In genomic region chr11:120103431-120103997, GRCm38 (mm10) we compare ENCODE assay signal across 25 mouse cellular contexts. TPM values are rescaled to one million over a fixed set of nuclear protein-coding genes. Genes with fewer than 3 reads are reported as not detected.
DNase-seq lines count a peak whose midpoint lies in the region; ATAC-seq and TF ChIP-seq lines count a peak whose summit lies in the region.
"Had no signal": no experiment of that assay in that cellular context is flagged by ENCODE, and none has a peak within 500 bp of the region (broad histone marks: within the 10 kb centered on the region; RNA-seq: fewer than 3 reads in every experiment).

No protein-coding gene starts in this region.

- intact Hi-C loops in heart, postnatal 25 days (cut with DNase I), result loop anchor here (5.0 kb wide), 1 partner anchor 71 kb away; no protein-coding TSS in a partner anchor

- H3K9me3 ChIP-seq in heart, embryonic 13.5 days, result no peaks in the 10 kb centered on the region
- no peaks in the 10 kb centered on the region for H3K9me3 ChIP-seq in G1E (replicated peaks)
- H3K9me3 ChIP-seq in MEL (replicated peaks; ENCODE audit: insufficient read depth, low read length), result no peaks in the 10 kb centered on the region
- H3K9me3 ChIP-seq in midbrain, embryonic 10.5 days (replicated peaks), result no peaks in the 10 kb centered on the region
- H3K9me3 ChIP-seq: embryonic facial prominence, embryonic 12.5 days; embryonic facial prominence, embryonic 15.5 days; hindbrain, embryonic 12.5 days; hindbrain, embryonic 15.5 days had no signal

- WGBS in heart, embryonic 13.5 days, result 82% methylated on average over 3 of the region's 3 CpGs
- WGBS in midbrain, embryonic 10.5 days, result 98% methylated on average over 3 of the region's 3 CpGs

- TF ChIP-seq CTCF in G1E (IDR thresholded peaks at IDR 0.05; ENCODE audit: low read depth, low read length) (no peak), MEL (IDR thresholded peaks at IDR 0.05 in 2 of 3, conservative IDR thresholded peaks at IDR 0.05 in 1 of 3; ENCODE audit: control insufficient read depth in 1 of 3, insufficient read depth in 1 of 3, low read depth in 2 of 3, low read length in 3 of 3, poor library complexity in 1 of 3, severe bottlenecking in 1 of 3) (no peak)

- peak; percentile 45 for DNase-seq in adrenal gland, postnatal 10 days
- DNase-seq in adrenal gland, postnatal 4 days (ENCODE audit: low spot score in 2 of 2), result no peak
- no peak for DNase-seq in heart, postnatal 25 days (ENCODE audit: low spot score)
- peak; percentile 26 for DNase-seq in G1E (ENCODE audit: low spot score)
- peak; percentile 21 for DNase-seq in MEL (ENCODE audit: low read depth, low spot score)
- DNase-seq in midbrain, embryonic 10.5 days (ENCODE audit: low spot score), result no peak
- DNase-seq: cerebellum, adult 11 months; cerebellum, adult 2 months; cerebellum, adult 9-11 months; cerebellum, postnatal 25 days; forebrain, postnatal 0 days; gastrocnemius, adult 2 months; gastrocnemius, postnatal 14 days; heart, postnatal 14 days; kidney, adult 2 months had no signal

- TF ChIP-seq RAD21 in MEL (IDR thresholded peaks at IDR 0.05; ENCODE audit: low read depth, low read length), result no peak

- H3K4me2 ChIP-seq in heart, embryonic 13.5 days, result no peak overlapping the region
- H3K4me2 ChIP-seq: embryonic facial prominence, embryonic 12.5 days; embryonic facial prominence, embryonic 15.5 days; heart, embryonic 11.5 days; hindbrain, embryonic 12.5 days; hindbrain, embryonic 15.5 days had no signal

- no peak for TF ChIP-seq POLR2A in MEL (IDR thresholded peaks at IDR 0.05; ENCODE audit: control insufficient read depth in 1 of 2, insufficient read depth in 1 of 2, low read depth in 1 of 2, low read length in 2 of 2, poor library complexity in 1 of 2)

- peaks cover 60% of the 10 kb centered on the region for H3K36me3 ChIP-seq in heart, embryonic 13.5 days
- peaks cover 85% of the 10 kb centered on the region for H3K36me3 ChIP-seq in G1E (replicated peaks)
- no peaks in the 10 kb centered on the region; a peak in 2 of 4 replicates for H3K36me3 ChIP-seq in MEL (ENCODE audit: control insufficient read depth in 1 of 2, insufficient read depth in 2 of 2, low read length in 2 of 2)
- peaks cover 65% of the 10 kb centered on the region for H3K36me3 ChIP-seq in midbrain, embryonic 10.5 days

- peaks cover 34% of the 10 kb centered on the region for H3K4me1 ChIP-seq in heart, embryonic 13.5 days
- H3K4me1 ChIP-seq in G1E (ENCODE audit: insufficient read depth, low read depth, low read length) (peaks cover 53% of the 10 kb centered on the region), MEL (ENCODE audit: control insufficient read depth in 1 of 2, insufficient read depth in 2 of 2, low read length in 2 of 2) (no peaks in the 10 kb centered on the region; a peak in 1 of 4 replicates)
- peaks cover 23% of the 10 kb centered on the region for H3K4me1 ChIP-seq in midbrain, embryonic 10.5 days

- ATAC-seq in heart, embryonic 13.5 days (ENCODE audit: extremely low read depth, insufficient number of reproducible peaks, low FRiP score, low TSS enrichment), result no peak
- no peak for ATAC-seq in G1E (ENCODE audit: extremely low read depth, insufficient number of reproducible peaks, low FRiP score, poor library complexity, severe bottlenecking)
- no peak for ATAC-seq in CD4-positive, CD25-positive, alpha-beta regulatory T cell, adult 4 months
- ATAC-seq: forebrain, embryonic 14.5 days; forebrain, postnatal 0 days; intestine, postnatal 0 days had no signal

- H3K4me3 ChIP-seq in heart, embryonic 13.5 days, result no peak overlapping the region
- no peak overlapping the region for H3K4me3 ChIP-seq in G1E (ENCODE audit: low read depth, low read length)
- H3K4me3 ChIP-seq in MEL (ENCODE audit: control insufficient read depth in 1 of 2, insufficient read depth in 1 of 2, low read depth in 2 of 2, low read length in 2 of 2), result no peak overlapping the region
- no peak overlapping the region for H3K4me3 ChIP-seq in midbrain, embryonic 10.5 days
- H3K4me3 ChIP-seq: embryonic facial prominence, embryonic 12.5 days; embryonic facial prominence, embryonic 15.5 days; gastrocnemius, adult 2 months; hindbrain, embryonic 12.5 days; hindbrain, embryonic 15.5 days had no signal

- no peaks in the 10 kb centered on the region for H3K27me3 ChIP-seq in heart, embryonic 13.5 days (replicated peaks)
- H3K27me3 ChIP-seq in G1E (ENCODE audit: insufficient read depth, low read length) (no peaks in the 10 kb centered on the region), MEL (ENCODE audit: control insufficient read depth in 1 of 2, insufficient read depth in 2 of 2, low read length in 2 of 2) (no peaks in the 10 kb centered on the region)
- no peaks in the 10 kb centered on the region for H3K27me3 ChIP-seq in midbrain, embryonic 10.5 days (ENCODE audit: low read depth, poor library complexity, severe bottlenecking)
- H3K27me3 ChIP-seq: embryonic facial prominence, embryonic 12.5 days; embryonic facial prominence, embryonic 15.5 days; hindbrain, embryonic 12.5 days; hindbrain, embryonic 15.5 days had no signal

- no peak overlapping the region for H3K27ac ChIP-seq in heart, embryonic 13.5 days (replicated peaks)
- H3K27ac ChIP-seq in MEL (ENCODE audit: control insufficient read depth, low read depth, low read length), result no peak overlapping the region
- no peak overlapping the region for H3K27ac ChIP-seq in midbrain, embryonic 10.5 days (replicated peaks)
- H3K27ac ChIP-seq: embryonic facial prominence, embryonic 12.5 days; embryonic facial prominence, embryonic 15.5 days; gastrocnemius, adult 2 months; hindbrain, embryonic 15.5 days had no signal

- peaks cover 5% of the 10 kb centered on the region for H3K79me2 ChIP-seq in MEL (ENCODE audit: control insufficient read depth, insufficient read depth, low read length, poor library complexity)

- no peak for TF ChIP-seq EP300 in MEL (IDR thresholded peaks at IDR 0.05; ENCODE audit: low read depth in 1 of 2, low read length in 2 of 2)

- H3K9ac ChIP-seq in heart, embryonic 13.5 days, result peak overlapping the region; percentile 44; the same call in 1 of the 2 replicates
- H3K9ac ChIP-seq in MEL (ENCODE audit: control insufficient read depth, low read depth, low read length, poor library complexity, severe bottlenecking), result no peak overlapping the region
- H3K9ac ChIP-seq: embryonic facial prominence, embryonic 12.5 days; embryonic facial prominence, embryonic 15.5 days; forebrain, postnatal 0 days; hindbrain, embryonic 12.5 days; hindbrain, embryonic 15.5 days had no signal

RNA-seq across cellular contexts. Expression of gene Ndufaf8, which starts 4.8 kb away (rescaled TPM):
- 10 to 100 TPM; 53.1 to 53.9 TPM for total RNA-seq in adrenal gland, postnatal 10 days (2021)
- 10 to 100 TPM; 50.2 to 53.5 TPM for total RNA-seq in adrenal gland, postnatal 4 days (2021)
- 81.1 and 95.7 TPM in 2 replicates for polyA plus RNA-seq in heart, embryonic 13.5 days (2015; fragmentation: Nextera tagmentation; extraction: Ambion mirVana)
- total RNA-seq in heart, postnatal 25 days (2021), result 10 to 100 TPM; 67.1 to 69.7 TPM
- total RNA-seq in G1E (2014; fragmentation: Nextera tagmentation), result 10.4 and 11.1 TPM in 2 replicates
- total RNA-seq in G1E (2017), result 15.1 and 20.3 TPM in 2 replicates
- polyA plus RNA-seq in G1E (2012), result 60.0 and 78.2 TPM in 2 replicates
- 99.2 and 120 TPM in 2 replicates for total RNA-seq in MEL (2012; rRNA removed)
- polyA plus RNA-seq in MEL (2012; ENCODE audit: insufficient read depth in 1 of 2, insufficient read length in 2 of 2, low read depth in 1 of 2, low replicate concordance in 2 of 2, missing spikeins in 1 of 2), result 10 to 100 TPM in 1 of 2 experiments, not detected in 1; 77.6 TPM
- 10 to 100 TPM; 77.9 to 85.0 TPM for polyA plus RNA-seq in CD4-positive, CD25-positive, alpha-beta regulatory T cell, adult 4 months (2017; shearing (Covaris generic))
- 89.7 and 91.0 TPM in 2 replicates for polyA plus RNA-seq in midbrain, embryonic 10.5 days (2016; fragmentation: Nextera tagmentation; extraction: Ambion mirVana)

RNA-seq across cellular contexts. Expression of gene Tepsin, which starts 5.0 kb away (rescaled TPM):
- total RNA-seq in adrenal gland, postnatal 10 days (2021), result 10 to 100 TPM in 1 of 2 experiments, 1 to 10 TPM in 1; 9.0 to 13.2 TPM
- total RNA-seq in adrenal gland, postnatal 4 days (2021), result 10 to 100 TPM; 14.8 to 16.9 TPM
- 13.0 and 13.5 TPM in 2 replicates for polyA plus RNA-seq in heart, embryonic 13.5 days (2015; fragmentation: Nextera tagmentation; extraction: Ambion mirVana)
- total RNA-seq in heart, postnatal 25 days (2021), result 1 to 10 TPM; 7.4 to 8.2 TPM
- total RNA-seq in G1E (2014; fragmentation: Nextera tagmentation), result 13.1 and 14.2 TPM in 2 replicates
- 12.1 and 15.7 TPM in 2 replicates for total RNA-seq in G1E (2017)
- polyA plus RNA-seq in G1E (2012), result 24.2 and 24.3 TPM in 2 replicates
- total RNA-seq in MEL (2012; rRNA removed), result 12.6 and 16.6 TPM in 2 replicates
- polyA plus RNA-seq in MEL (2012; ENCODE audit: insufficient read depth in 1 of 2, insufficient read length in 2 of 2, low read depth in 1 of 2, low replicate concordance in 2 of 2, missing spikeins in 1 of 2), result 10 to 100 TPM in 1 of 2 experiments, not detected in 1; 14.3 TPM
- 10 to 100 TPM in 1 of 2 experiments, 1 to 10 TPM in 1; 9.2 to 12.1 TPM for polyA plus RNA-seq in CD4-positive, CD25-positive, alpha-beta regulatory T cell, adult 4 months (2017; shearing (Covaris generic))
- 20.0 and 21.2 TPM in 2 replicates for polyA plus RNA-seq in midbrain, embryonic 10.5 days (2016; fragmentation: Nextera tagmentation; extraction: Ambion mirVana)

RNA-seq across cellular contexts. Expression of gene Cep131, which starts 16.9 kb away (rescaled TPM):
- total RNA-seq in adrenal gland, postnatal 10 days (2021), result 10 to 100 TPM; 52.2 to 87.4 TPM
- 100 to 1,000 TPM; 247 to 275 TPM for total RNA-seq in adrenal gland, postnatal 4 days (2021)
- polyA plus RNA-seq in heart, embryonic 13.5 days (2015; fragmentation: Nextera tagmentation; extraction: Ambion mirVana), result 13.4 and 13.8 TPM in 2 replicates
- 1 to 10 TPM; 9.3 to 9.7 TPM for total RNA-seq in heart, postnatal 25 days (2021)
- 6.1 and 10.4 TPM in 2 replicates for total RNA-seq in G1E (2014; fragmentation: Nextera tagmentation)
- 7.9 and 8.8 TPM in 2 replicates for total RNA-seq in G1E (2017)
- 26.2 and 30.1 TPM in 2 replicates for polyA plus RNA-seq in G1E (2012)
- 17.6 and 21.6 TPM in 2 replicates for total RNA-seq in MEL (2012; rRNA removed)
- 10 to 100 TPM in 1 of 2 experiments, not detected in 1; 26.6 TPM for polyA plus RNA-seq in MEL (2012; ENCODE audit: insufficient read depth in 1 of 2, insufficient read length in 2 of 2, low read depth in 1 of 2, low replicate concordance in 2 of 2, missing spikeins in 1 of 2)
- under 1 TPM in 1 of 2 experiments, not detected in 1; 0.47 TPM for polyA plus RNA-seq in CD4-positive, CD25-positive, alpha-beta regulatory T cell, adult 4 months (2017; shearing (Covaris generic))
- 38.1 and 45.9 TPM in 2 replicates for polyA plus RNA-seq in midbrain, embryonic 10.5 days (2016; fragmentation: Nextera tagmentation; extraction: Ambion mirVana)

RNA-seq across cellular contexts. Expression of gene Slc38a10, which starts 47.6 kb away (rescaled TPM):
- 100 to 1,000 TPM; 113 to 117 TPM for total RNA-seq in adrenal gland, postnatal 10 days (2021)
- 100 to 1,000 TPM; 132 to 147 TPM for total RNA-seq in adrenal gland, postnatal 4 days (2021)
- 83.7 and 88.0 TPM in 2 replicates for polyA plus RNA-seq in heart, embryonic 13.5 days (2015; fragmentation: Nextera tagmentation; extraction: Ambion mirVana)
- 10 to 100 TPM; 75.9 to 78.0 TPM for total RNA-seq in heart, postnatal 25 days (2021)
- total RNA-seq in G1E (2014; fragmentation: Nextera tagmentation), result 47.0 and 52.8 TPM in 2 replicates
- 65.4 and 69.5 TPM in 2 replicates for total RNA-seq in G1E (2017)
- 92.4 and 92.6 TPM in 2 replicates for polyA plus RNA-seq in G1E (2012)
- 71.3 and 78.2 TPM in 2 replicates for total RNA-seq in MEL (2012; rRNA removed)
- 10 to 100 TPM in 1 of 2 experiments, not detected in 1; 80.7 TPM for polyA plus RNA-seq in MEL (2012; ENCODE audit: insufficient read depth in 1 of 2, insufficient read length in 2 of 2, low read depth in 1 of 2, low replicate concordance in 2 of 2, missing spikeins in 1 of 2)
- polyA plus RNA-seq in CD4-positive, CD25-positive, alpha-beta regulatory T cell, adult 4 months (2017; shearing (Covaris generic)), result 10 to 100 TPM; 34.8 to 49.2 TPM
- polyA plus RNA-seq in midbrain, embryonic 10.5 days (2016; fragmentation: Nextera tagmentation; extraction: Ambion mirVana), result 87.1 and 97.9 TPM in 2 replicates

RNA-seq across cellular contexts. Expression of gene Aatk, which starts 56.5 kb away (rescaled TPM):
- total RNA-seq in adrenal gland, postnatal 10 days (2021), result 10 to 100 TPM; 16.3 to 23.5 TPM
- 10 to 100 TPM; 30.1 to 30.9 TPM for total RNA-seq in adrenal gland, postnatal 4 days (2021)
- 0.33 and 0.55 TPM in 2 replicates for polyA plus RNA-seq in heart, embryonic 13.5 days (2015; fragmentation: Nextera tagmentation; extraction: Ambion mirVana)
- 1 to 10 TPM; 4.3 to 4.7 TPM for total RNA-seq in heart, postnatal 25 days (2021)
- total RNA-seq in G1E (2014; fragmentation: Nextera tagmentation) (not detected in 2 replicates), G1E (2017) (0.35 and 0.38 TPM in 2 replicates), MEL (2012; rRNA removed) (0.04 TPM in 1 of 2 replicates, not detected in the other)
- polyA plus RNA-seq in G1E (2012) (not detected in 2 replicates), MEL (2012; ENCODE audit: insufficient read depth in 1 of 2, insufficient read length in 2 of 2, low read depth in 1 of 2, low replicate concordance in 2 of 2, missing spikeins in 1 of 2) (not detected)
- polyA plus RNA-seq in CD4-positive, CD25-positive, alpha-beta regulatory T cell, adult 4 months (2017; shearing (Covaris generic)), result not detected
- polyA plus RNA-seq in midbrain, embryonic 10.5 days (2016; fragmentation: Nextera tagmentation; extraction: Ambion mirVana), result 1.2 and 1.9 TPM in 2 replicates
- polyA plus RNA-seq: C2C12 had no signal

Comparison
In these comparisons a context has a peak if more than half of its experiments do, and no peak if none do; other contexts are left out.
1. DNase-seq: peak in adrenal gland, postnatal 10 days (single experiment), G1E (single experiment) and MEL (single experiment); none in adrenal gland, postnatal 4 days (0 of 2), heart, postnatal 25 days (single experiment) and midbrain, embryonic 10.5 days (single experiment).